Mouse (Mus musculus) embryonic facial prominence, embryonic 10.5 days (tissue): ENCODE measurements around the gene Trdn. TPM values are rescaled to one million over a fixed set of nuclear protein-coding genes. Genes with fewer than 3 reads are reported as not detected.

Source experiments
- polyA plus RNA-seq: library from polyadenylated mRNA; unstranded; fragments of >200 nt; fragmentation: Nextera tagmentation; extraction: Ambion mirVana; gene quantifications from 2 replicates; pipeline ENCODE4 v1.2.1, GENCODE M21; 2016

Trdn gene
- polyA plus RNA-seq, 1 experiment from 2014 or later = not detected

Other genes with a start within 250 kb of the Trdn start
- gene Nkain2, start 190.1 kb upstream of the Trdn start, polyA plus RNA-seq = 0.36 TPM in 1 of 2 replicates, not detected in the other